Mouse (Mus musculus) heart, postnatal 0 days (tissue): Measurements from ENCODE around the gene Rbm20.

Experiments used
- CTCF ChIP-seq: IDR thresholded peaks from 2 replicates; pipeline ENCODE4 v1.5.1; 2016; ENCODE audit warnings: antibody characterized with exemption, control low read depth, low read depth
- EP300 ChIP-seq: IDR thresholded peaks from 2 replicates; pipeline ENCODE4 v1.6.1; 2016; ENCODE audit warnings: antibody characterized with exemption, low read depth

DNA sequence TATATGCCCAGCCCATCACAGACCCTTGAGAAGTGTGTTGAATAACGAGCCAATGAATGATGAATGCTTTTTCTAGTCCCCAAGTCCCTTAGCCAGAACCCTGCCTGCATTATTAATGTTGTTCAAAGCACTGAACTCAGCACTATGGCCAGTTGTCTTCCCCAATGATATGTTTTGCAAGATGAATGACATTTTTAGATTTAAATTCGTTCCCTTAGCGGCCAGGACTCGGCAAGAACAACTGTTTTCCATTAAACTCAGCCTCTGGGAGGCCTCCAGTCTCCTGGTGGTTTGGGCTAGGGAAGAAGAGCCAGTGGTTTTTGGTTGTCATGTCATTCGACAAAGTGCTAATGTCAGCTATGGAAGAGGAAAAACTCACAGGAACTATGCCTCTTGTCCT lies 204.7 kb downstream of the Rbm20 start:
- TF ChIP-seq CTCF (no peak), EP300 (no peak)
